31 mouse cellular contexts compared by ENCODE assay signal in genomic region chr5:136693418-136693817, GRCm38 (mm10). TPM values are rescaled to one million over a fixed set of nuclear protein-coding genes. Genes with fewer than 3 reads are reported as not detected.
DNase-seq lines count a peak whose midpoint lies in the region; ATAC-seq lines count a peak whose summit lies in the region.
"Had no signal": no experiment of that assay in that cellular context is flagged by ENCODE, and none has a peak within 500 bp of the region (broad histone marks: within the 10 kb centered on the region; RNA-seq: fewer than 3 reads in every experiment).

No protein-coding gene starts in this region.

- no peaks in the 10 kb centered on the region for H3K36me3 ChIP-seq in liver, embryonic 11.5 days (ENCODE audit: control insufficient read depth, insufficient read depth, low read length)
- H3K36me3 ChIP-seq: hindbrain, embryonic 13.5 days; limb, embryonic 10.5 days; limb, embryonic 15.5 days; midbrain, embryonic 15.5 days; neural tube, embryonic 12.5 days had no signal

- H3K4me3 ChIP-seq in liver, embryonic 11.5 days (ENCODE audit: low read depth, low read length) = no peak overlapping the region
- H3K4me3 ChIP-seq: forebrain, embryonic 13.5 days; hindbrain, embryonic 13.5 days; limb, embryonic 10.5 days; limb, embryonic 15.5 days; midbrain, embryonic 15.5 days; neural tube, embryonic 12.5 days had no signal

- no peak overlapping the region for H3K27ac ChIP-seq in liver, embryonic 11.5 days (ENCODE audit: low read depth, low read length)
- H3K27ac ChIP-seq: forebrain, embryonic 13.5 days; hindbrain, embryonic 13.5 days; limb, embryonic 10.5 days; limb, embryonic 15.5 days; liver, embryonic 14.5 days; macrophage; midbrain, embryonic 15.5 days; neural tube, embryonic 12.5 days had no signal

- DNase-seq in B cell, adult 2 months = peak; percentile 9 to 12
- DNase-seq in T-cell, adult 2 months (ENCODE audit: low spot score) = peak; percentile 21
- peak; percentile 58 for DNase-seq in naive thymus-derived CD4-positive, alpha-beta T cell, adult 2 months (ENCODE audit: low read depth)
- peak; percentile 56 for DNase-seq in thymus, postnatal 14 days
- DNase-seq in liver, embryonic 11.5 days (ENCODE audit: low spot score) = no peak
- no peak for DNase-seq in spleen, postnatal 14 days (ENCODE audit: low spot score in 2 of 2)
- no peak for DNase-seq in spleen, postnatal 4 days (ENCODE audit: low spot score in 2 of 2)
- DNase-seq: adrenal gland, postnatal 10 days; cerebellum, adult 8-10 months; cerebellum, postnatal 25 days; gastrocnemius, postnatal 36 days; kidney, adult 9 months; kidney, postnatal 10 days; layer of hippocampus, postnatal 36 days; lung, adult 2 months; lung, postnatal 10 days; right cerebral cortex, postnatal 14 days had no signal

- no peak overlapping the region for H3K4me2 ChIP-seq in liver, embryonic 11.5 days
- H3K4me2 ChIP-seq: forebrain, embryonic 13.5 days; hindbrain, embryonic 13.5 days; limb, embryonic 15.5 days; midbrain, embryonic 15.5 days; neural tube, embryonic 12.5 days had no signal

- no peaks in the 10 kb centered on the region for H3K27me3 ChIP-seq in liver, embryonic 11.5 days (replicated peaks; ENCODE audit: control insufficient read depth, insufficient read depth, low read length)
- H3K27me3 ChIP-seq: forebrain, embryonic 13.5 days; hindbrain, embryonic 13.5 days; midbrain, embryonic 15.5 days; neural tube, embryonic 12.5 days had no signal

- no peak for ATAC-seq in activated CD4-positive, CD25-positive, alpha-beta regulatory T cell, adult 4 months
- ATAC-seq in liver, embryonic 11.5 days (replicated peaks; ENCODE audit: low FRiP score) = no peak
- ATAC-seq: forebrain, embryonic 13.5 days; intestine, postnatal 0 days; midbrain, embryonic 15.5 days had no signal

- whole genome bisulfite sequencing in liver, embryonic 11.5 days = 55% methylated on average over 7 of the region's 7 CpGs

- H3K4me1 ChIP-seq in liver, embryonic 11.5 days (replicated peaks; ENCODE audit: control insufficient read depth, insufficient read depth, low read length) = no peaks in the 10 kb centered on the region
- H3K4me1 ChIP-seq: forebrain, embryonic 13.5 days; hindbrain, embryonic 13.5 days; midbrain, embryonic 15.5 days; neural tube, embryonic 12.5 days had no signal

- H3K9me3 ChIP-seq in liver, embryonic 11.5 days (ENCODE audit: control insufficient read depth, low read length) = no peaks in the 10 kb centered on the region
- H3K9me3 ChIP-seq: forebrain, embryonic 13.5 days; hindbrain, embryonic 13.5 days; limb, embryonic 10.5 days; limb, embryonic 15.5 days; midbrain, embryonic 15.5 days; neural tube, embryonic 12.5 days had no signal

- H3K9ac ChIP-seq in liver, embryonic 11.5 days (ENCODE audit: low read depth, low read length) = no peak overlapping the region
- H3K9ac ChIP-seq: forebrain, embryonic 13.5 days; hindbrain, embryonic 13.5 days; limb, embryonic 15.5 days; liver, embryonic 14.5 days; midbrain, embryonic 15.5 days; neural tube, embryonic 12.5 days had no signal

RNA-seq across cellular contexts. Expression of gene Myl10, which starts 0.5 kb away (rescaled TPM):
- 1 to 10 TPM in 1 of 2 experiments, not detected in 1; 2.0 TPM for polyA plus RNA-seq in activated CD4-positive, CD25-positive, alpha-beta regulatory T cell, adult 4 months (2017; shearing (Covaris generic))
- not detected in 2 replicates for polyA plus RNA-seq in liver, embryonic 11.5 days (2014; fragmentation: Nextera tagmentation; extraction: Ambion mirVana)
- polyA plus RNA-seq: embryonic facial prominence, embryonic 11.5 days; forebrain, embryonic 13.5 days; heart, embryonic 14.5 days; hindbrain, embryonic 13.5 days; intestine, postnatal 0 days; large intestine, adult 2 months; limb, embryonic 10.5 days; liver, embryonic 14.5 days; lung, adult 2 months; macrophage; midbrain, embryonic 15.5 days; neural tube, embryonic 12.5 days; stomach, embryonic 14.5 days had no signal

Comparison
In these comparisons a context has a peak if more than half of its experiments do, and no peak if none do; other contexts are left out.
1. DNase-seq: peak in B cell, adult 2 months (2 of 2), T-cell, adult 2 months (single experiment), naive thymus-derived CD4-positive, alpha-beta T cell, adult 2 months (single experiment) and thymus, postnatal 14 days (single experiment); none in liver, embryonic 11.5 days (single experiment), spleen, postnatal 14 days (0 of 2) and spleen, postnatal 4 days (0 of 2).